Mouse (Mus musculus) hindbrain, embryonic 16.5 days (tissue): ENCODE results near the gene Prelp. TPM values are rescaled to one million over a fixed set of nuclear protein-coding genes. Genes with fewer than 3 reads are reported as not detected.

Source experiments
- ATAC-seq: fragments of 200-750 bp; cut with Nextera tagmentation; 2 replicates; pipeline ENCODE4 v1.8.0; 2017; ENCODE audit warnings: moderate TSS enrichment, moderate library complexity
- H3K27ac ChIP-seq: fragments of 300-500 bp; sonication (generic); 2 replicates; pipeline ENCODE4 v1.5.1; 2014; ENCODE audit warnings: low read depth, mild to moderate bottlenecking, control low read depth, low read length, moderate library complexity
- H3K27me3 ChIP-seq: fragments of 300-500 bp; sonication (generic); replicated peaks from 2 replicates; pipeline ENCODE4 v1.6.1; 2014; ENCODE audit warnings: low read length; ENCODE audit not compliant: control insufficient read depth, insufficient read depth
- H3K36me3 ChIP-seq: fragments of 300-500 bp; sonication (generic); 2 replicates; pipeline ENCODE4 v1.6.1; 2014; ENCODE audit warnings: mild to moderate bottlenecking, low read length, moderate library complexity, mixed read lengths; ENCODE audit not compliant: control insufficient read depth, insufficient read depth
- H3K4me1 ChIP-seq: fragments of 300-500 bp; sonication (generic); 2 replicates; pipeline ENCODE4 v1.6.1; 2014; ENCODE audit warnings: low read depth, low read length; ENCODE audit not compliant: control insufficient read depth, insufficient read depth
- H3K4me2 ChIP-seq: fragments of 300-500 bp; sonication (generic); 2 replicates; pipeline ENCODE4 v1.6.1; 2014; ENCODE audit warnings: mild to moderate bottlenecking, low read length, control low read depth, moderate library complexity
- H3K4me3 ChIP-seq: fragments of 300-500 bp; sonication (generic); 2 replicates; pipeline ENCODE4 v1.5.1; 2014; ENCODE audit warnings: mild to moderate bottlenecking, low read length, control low read depth, moderate library complexity
- H3K9ac ChIP-seq: fragments of 300-500 bp; sonication (generic); 2 replicates; pipeline ENCODE4 v1.6.1; 2014; ENCODE audit warnings: low read depth, mild to moderate bottlenecking, control low read depth, low read length, moderate library complexity
- H3K9me3 ChIP-seq: fragments of 300-500 bp; sonication (generic); 2 replicates; pipeline ENCODE4 v1.6.1; 2014; ENCODE audit warnings: mild to moderate bottlenecking, low read length, moderate library complexity; ENCODE audit not compliant: control insufficient read depth
- WGBS: fragments of 180-500 bp; shearing (Covaris S2); extraction: QIAGEN DNeasy Blood & Tissue Kit; methylation state at CpG from one replicate; pipeline ENCODE4 v1.1.7; 2014; 5-methylcytosine and 5-hydroxymethylcytosine counted together
- polyA plus RNA-seq: library from polyadenylated mRNA; unstranded; fragments of >200 nt; fragmentation: Nextera tagmentation; extraction: Ambion mirVana; gene quantifications from 2 replicates; pipeline ENCODE4 v1.2.1, GENCODE M21; 2015

The Prelp gene
- polyA plus RNA-seq, 1 experiment from 2014 or later: 12.0 TPM

GRCm38 (mm10) chr1:133884090-133884489, 37.1 kb downstream of the Prelp start:
- H3K27me3 ChIP-seq: no peaks in the 10 kb centered on the region
- no peaks in the 10 kb centered on the region for H3K36me3 ChIP-seq
- no peak for ATAC-seq
- H3K27ac ChIP-seq: no peak overlapping the region
- WGBS: 61% methylated on average over 6 of the region's 6 CpGs
- no peak overlapping the region for H3K4me2 ChIP-seq
- no peak overlapping the region for H3K9ac ChIP-seq
- no peaks in the 10 kb centered on the region for H3K9me3 ChIP-seq
- H3K4me1 ChIP-seq: peaks cover 15% of the 10 kb centered on the region
- H3K4me3 ChIP-seq: no peak overlapping the region

- H3K27me3 ChIP-seq: no peaks in the 10 kb centered on the region
- no peak for ATAC-seq
- H3K4me3 ChIP-seq: no peak overlapping the region
- H3K27ac ChIP-seq: no peak overlapping the region
- H3K36me3 ChIP-seq: no peaks in the 10 kb centered on the region
- no peak overlapping the region for H3K9ac ChIP-seq
- peaks cover 13% of the 10 kb centered on the region for H3K4me1 ChIP-seq
- no peak overlapping the region for H3K4me2 ChIP-seq
- 49% methylated on average over 11 of the region's 11 CpGs for WGBS
- no peaks in the 10 kb centered on the region for H3K9me3 ChIP-seq
These were observed 38.7 kb downstream of the Prelp start for GRCm38 (mm10) chr1:133882283-133883217.

GRCm38 (mm10) chr1:133881813-133882212, 39.4 kb downstream of the Prelp start:
- 36% methylated on average over 6 of the region's 6 CpGs for WGBS
- H3K9ac ChIP-seq: no peak overlapping the region
- peaks cover 6% of the 10 kb centered on the region for H3K4me1 ChIP-seq

GRCm38 (mm10) chr1:133878825-133879423, 42.3 kb downstream of the Prelp start:
- Histone ChIP-seq H3K4me3 (no peak overlapping the region), H3K4me1 (no peaks in the 10 kb centered on the region), H3K27ac (no peak overlapping the region), H3K9ac (no peak overlapping the region), H3K9me3 (0 out of 2 replicates have a peak, but pooled peaks cover 2% of the 10 kb centered on the region), H3K36me3 (no peaks in the 10 kb centered on the region), H3K27me3 (no peaks in the 10 kb centered on the region), H3K4me2 (no peak overlapping the region)
- WGBS: 64% methylated on average over 12 of the region's 12 CpGs
- no peak for ATAC-seq

More at GRCm38 (mm10) chr1:133881813-133882212, 39.4 kb downstream of the Prelp start:
- H3K36me3 ChIP-seq: no peaks in the 10 kb centered on the region
- no peak overlapping the region for H3K4me3 ChIP-seq
- H3K9me3 ChIP-seq: no peaks in the 10 kb centered on the region
- no peak overlapping the region for H3K27ac ChIP-seq
- no peaks in the 10 kb centered on the region for H3K27me3 ChIP-seq
- no peak for ATAC-seq
- H3K4me2 ChIP-seq: no peak overlapping the region

GRCm38 (mm10) chr1:133876936-133877335, 44.3 kb downstream of the Prelp start:
- H3K9me3 ChIP-seq: 0 out of 2 replicates have a peak, but pooled peaks cover 2% of the 10 kb centered on the region
- no peak overlapping the region for H3K9ac ChIP-seq
- H3K27ac ChIP-seq: no peak overlapping the region
- H3K4me2 ChIP-seq: no peak overlapping the region
- no peak overlapping the region for H3K4me3 ChIP-seq
- no peaks in the 10 kb centered on the region for H3K36me3 ChIP-seq
- H3K4me1 ChIP-seq: no peaks in the 10 kb centered on the region
- 85% methylated on average over 7 of the region's 7 CpGs for WGBS
- H3K27me3 ChIP-seq: no peaks in the 10 kb centered on the region
- no peak for ATAC-seq

- WGBS: 82% methylated on average over 6 of the region's 6 CpGs
- Histone ChIP-seq H3K4me1 (no peaks in the 10 kb centered on the region), H3K9me3 (0 out of 2 replicates have a peak, but pooled peaks cover 2% of the 10 kb centered on the region), H3K9ac (no peak overlapping the region), H3K27me3 (no peaks in the 10 kb centered on the region), H3K27ac (no peak overlapping the region), H3K4me2 (no peak overlapping the region), H3K4me3 (no peak overlapping the region), H3K36me3 (no peaks in the 10 kb centered on the region)
- ATAC-seq: no peak
These were observed 48.0 kb downstream of the Prelp start for GRCm38 (mm10) chr1:133873086-133873813.

- no peak overlapping the region for H3K4me3 ChIP-seq
- no peaks in the 10 kb centered on the region for H3K36me3 ChIP-seq
- H3K9ac ChIP-seq: no peak overlapping the region
- no peaks in the 10 kb centered on the region for H3K27me3 ChIP-seq
- WGBS: 72% methylated on average over 10 of the region's 10 CpGs
- H3K4me1 ChIP-seq: no peaks in the 10 kb centered on the region
- 0 out of 2 replicates have a peak, but pooled peaks cover 2% of the 10 kb centered on the region for H3K9me3 ChIP-seq
- ATAC-seq: no peak
- H3K27ac ChIP-seq: no peak overlapping the region
- no peak overlapping the region for H3K4me2 ChIP-seq
These were observed 50.0 kb downstream of the Prelp start for GRCm38 (mm10) chr1:133871241-133871640.

GRCm38 (mm10) chr1:133869221-133869620, 52.0 kb downstream of the Prelp start:
- Histone ChIP-seq H3K27ac (no peak overlapping the region), H3K4me1 (no peaks in the 10 kb centered on the region), H3K9me3 (no peaks in the 10 kb centered on the region; the same call in 1 of the 2 replicates), H3K9ac (no peak overlapping the region), H3K4me3 (no peak overlapping the region), H3K4me2 (no peak overlapping the region), H3K27me3 (no peaks in the 10 kb centered on the region), H3K36me3 (no peaks in the 10 kb centered on the region)
- 67% methylated on average over 2 of the region's 2 CpGs for WGBS
- no peak for ATAC-seq
